Mouse (Mus musculus) liver, embryonic 14.5 days (tissue): ENCODE data around the gene Mtx3.

ENCODE experiments used
- CTCF ChIP-seq: IDR thresholded peaks from 2 replicates; pipeline ENCODE4 v1.5.1; 2016; ENCODE audit warnings: antibody characterized with exemption, low read depth, control low read depth
- EP300 ChIP-seq: IDR thresholded peaks from 2 replicates; pipeline ENCODE4 v1.6.1; 2016; ENCODE audit warnings: antibody characterized with exemption, low read depth

- no peak for TF ChIP-seq CTCF
- TF ChIP-seq EP300: no peak
These were observed 58.7 kb downstream of the Mtx3 start for GRCm38 (mm10) chr13:92903291-92903690.
